Mouse (Mus musculus): Measurements from ENCODE around the gene Aldh3a2. TPM values are rescaled to one million over a fixed set of nuclear protein-coding genes. Genes with fewer than 3 reads are reported as not detected.

The Aldh3a2 gene
- total and polyA plus RNA-seq, 3 experiments, result 11.0 to 15.0 TPM; not detected in 1

- Histone ChIP-seq H3K79me2 (ENCODE audit: control insufficient read depth, insufficient read depth, low read length, poor library complexity) (no peaks in the 10 kb centered on the region), H3K9me3 (replicated peaks; ENCODE audit: insufficient read depth, low read length) (no peaks in the 10 kb centered on the region), H3K4me3 (ENCODE audit: control insufficient read depth in 1 of 2, insufficient read depth in 1 of 2, low read depth in 2 of 2, low read length in 2 of 2) (no peak overlapping the region), H3K27me3 (ENCODE audit: control insufficient read depth in 1 of 2, insufficient read depth in 2 of 2, low read length in 2 of 2) (peaks cover 0 to 4% of the 10 kb centered on the region in 2 experiments; a peak in 2 of 4 replicates), H3K36me3 (ENCODE audit: control insufficient read depth in 1 of 2, insufficient read depth in 2 of 2, low read length in 2 of 2) (no peaks in the 10 kb centered on the region), H3K9ac (ENCODE audit: control insufficient read depth, low read depth, low read length, poor library complexity, severe bottlenecking) (no peak overlapping the region), H3K27ac (ENCODE audit: control insufficient read depth, low read depth, low read length) (no peak overlapping the region), H3K4me1 (ENCODE audit: control insufficient read depth in 1 of 2, insufficient read depth in 2 of 2, low read length in 2 of 2) (no peaks in the 10 kb centered on the region)
- no peak for DNase-seq (ENCODE audit: low read depth, low spot score)
- TF ChIP-seq GATA1 (IDR thresholded peaks at IDR 0.05; ENCODE audit: low read depth, low read length) (no peak), TBP (IDR thresholded peaks at IDR 0.05; ENCODE audit: low read depth, low read length) (no peak), JUND (IDR thresholded peaks at IDR 0.05; ENCODE audit: low read depth, low read length) (no peak), CHD2 (IDR thresholded peaks at IDR 0.05; ENCODE audit: low read length) (no peak), SIN3A (IDR thresholded peaks at IDR 0.05; ENCODE audit: low read length) (no peak), UBTF (IDR thresholded peaks at IDR 0.05; ENCODE audit: borderline replicate concordance, insufficient read depth, low read depth, low read length) (no peak), ETS1 (IDR thresholded peaks at IDR 0.05; ENCODE audit: low read depth, low read length) (no peak), MAX (IDR thresholded peaks at IDR 0.05; ENCODE audit: low read length) (no peak), ZKSCAN1 (IDR thresholded peaks at IDR 0.05; ENCODE audit: low read depth, low read length) (no peak), POLR2AphosphoS5 (IDR thresholded peaks at IDR 0.05; ENCODE audit: borderline replicate concordance, low read depth, low read length) (no peak), SMC3 (IDR thresholded peaks at IDR 0.05; ENCODE audit: low read depth, low read length) (no peak)
Measured at GRCm38 (mm10) chr11:61215936-61216335, 51.3 kb downstream of the Aldh3a2 start.

GRCm38 (mm10) chr11:61212102-61212501 is 55.2 kb downstream of the Aldh3a2 start:
- no peaks in the 10 kb centered on the region for H3K9me3 ChIP-seq (replicated peaks; ENCODE audit: insufficient read depth, low read length)
- no peaks in the 10 kb centered on the region for H3K36me3 ChIP-seq (ENCODE audit: control insufficient read depth in 1 of 2, insufficient read depth in 2 of 2, low read length in 2 of 2)
- no peak overlapping the region for H3K4me3 ChIP-seq (ENCODE audit: control insufficient read depth in 1 of 2, insufficient read depth in 1 of 2, low read depth in 2 of 2, low read length in 2 of 2)
- TF ChIP-seq CHD1 (IDR thresholded peaks at IDR 0.05; ENCODE audit: low read depth, low read length), result no peak
- TF ChIP-seq GABPA (IDR thresholded peaks at IDR 0.05; ENCODE audit: low read depth, low read length), result no peak
- no peak for TF ChIP-seq SIN3A (IDR thresholded peaks at IDR 0.05; ENCODE audit: low read length)
- TF ChIP-seq POLR2AphosphoS5 (IDR thresholded peaks at IDR 0.05; ENCODE audit: borderline replicate concordance, low read depth, low read length), result no peak
- TF ChIP-seq UBTF (IDR thresholded peaks at IDR 0.05; ENCODE audit: borderline replicate concordance, insufficient read depth, low read depth, low read length), result no peak
- TF ChIP-seq TCF12 (IDR thresholded peaks at IDR 0.05; ENCODE audit: low read depth, low read length), result no peak
- no peak for TF ChIP-seq TBP (IDR thresholded peaks at IDR 0.05; ENCODE audit: low read depth, low read length)
- no peak for TF ChIP-seq ELF1 (IDR thresholded peaks at IDR 0.05; ENCODE audit: low read depth, low read length)
- no peak for TF ChIP-seq MAFK (IDR thresholded peaks at IDR 0.05; ENCODE audit: borderline replicate concordance, low read depth, low read length)
- no peak for TF ChIP-seq JUND (IDR thresholded peaks at IDR 0.05; ENCODE audit: low read depth, low read length)
- TF ChIP-seq BHLHE40 (IDR thresholded peaks at IDR 0.05; ENCODE audit: borderline replicate concordance, low read depth, low read length), result no peak
- TF ChIP-seq ZNF384 (IDR thresholded peaks at IDR 0.05; ENCODE audit: low read depth, low read length), result no peak
- TF ChIP-seq RCOR1 (IDR thresholded peaks at IDR 0.05; ENCODE audit: low read depth, low read length), result no peak
- no peak for TF ChIP-seq SMC3 (IDR thresholded peaks at IDR 0.05; ENCODE audit: low read depth, low read length)
- no peak overlapping the region for H3K9ac ChIP-seq (ENCODE audit: control insufficient read depth, low read depth, low read length, poor library complexity, severe bottlenecking)
- no peak for DNase-seq (ENCODE audit: low read depth, low spot score)
- peaks cover 4 to 5% of the 10 kb centered on the region in 2 experiments; a peak in 3 of 4 replicates for H3K27me3 ChIP-seq (ENCODE audit: control insufficient read depth in 1 of 2, insufficient read depth in 2 of 2, low read length in 2 of 2)
- no peak overlapping the region for H3K27ac ChIP-seq (ENCODE audit: control insufficient read depth, low read depth, low read length)
- H3K79me2 ChIP-seq (ENCODE audit: control insufficient read depth, insufficient read depth, low read length, poor library complexity), result no peaks in the 10 kb centered on the region
- H3K4me1 ChIP-seq (ENCODE audit: control insufficient read depth in 1 of 2, insufficient read depth in 2 of 2, low read length in 2 of 2), result no peaks in the 10 kb centered on the region

All from MEL (cell line).